Mouse (Mus musculus) thymus, adult 18-20 months (tissue): ENCODE data around the gene Gm17657.
A peak's percentile ranks its signal among the peaks of the same experiment; 100 is the strongest.
"Not testable (repeated sequence)": the region's sequence is repeated elsewhere in the genome, so short reads cannot be mapped to it uniquely, and the experiment has no call there.

ENCODE experiments used
- DNase-seq, 2 experiments: peaks; one replicate each; pipeline ENCODE4 v3.0.0; 2022; ENCODE audit warnings: mixed read lengths in 2 of 2

Gm17657 gene

GRCm38 (mm10) chr17:29500243-29500740, 49.1 kb downstream of the Gm17657 start:
- no peak for DNase-seq

- no peak for DNase-seq
These were observed 49.9 kb downstream of the Gm17657 start for GRCm38 (mm10) chr17:29499511-29499910.

- not testable (repeated sequence) for DNase-seq
These were observed 50.5 kb downstream of the Gm17657 start for GRCm38 (mm10) chr17:29498952-29499351.

GRCm38 (mm10) chr17:29498028-29498427, 51.4 kb downstream of the Gm17657 start:
- DNase-seq, result no peak

GRCm38 (mm10) chr17:29497481-29497880, 52.0 kb downstream of the Gm17657 start:
- DNase-seq, result not testable (repeated sequence)

- no peak for DNase-seq
These were observed 52.4 kb downstream of the Gm17657 start for GRCm38 (mm10) chr17:29497071-29497354.

- no peak for DNase-seq
These were observed 53.0 kb downstream of the Gm17657 start for GRCm38 (mm10) chr17:29496211-29497070.

GRCm38 (mm10) chr17:29494732-29495076, 54.7 kb downstream of the Gm17657 start:
- peak in 1 of 2 experiments; percentile 43 for DNase-seq

- DNase-seq, result peak in 1 of 2 experiments; percentile 30
These were observed 55.2 kb downstream of the Gm17657 start for GRCm38 (mm10) chr17:29494062-29494731.

GRCm38 (mm10) chr17:29493461-29493980, 55.9 kb downstream of the Gm17657 start:
- no peak for DNase-seq

GRCm38 (mm10) chr17:29492269-29493191, 56.9 kb downstream of the Gm17657 start:
- peak; percentile 56 to 80 for DNase-seq

- DNase-seq, result peak; percentile 44 to 55
These were observed 57.7 kb downstream of the Gm17657 start for GRCm38 (mm10) chr17:29491591-29492268.

- peak; percentile 63 to 72 for DNase-seq
These were observed 58.5 kb downstream of the Gm17657 start, which contains the start of gene Pim1 for GRCm38 (mm10) chr17:29490713-29491581. Gene Pim1, plus strand, starts transcription at chr17:29490753.

- peak; percentile 97 to 98 for DNase-seq
These were observed 59.3 kb downstream of the Gm17657 start for GRCm38 (mm10) chr17:29489971-29490712.

GRCm38 (mm10) chr17:29488978-29489970, 60.2 kb downstream of the Gm17657 start:
- DNase-seq, result peak in 1 of 2 experiments; percentile 35

- no peak for DNase-seq
These were observed 61.0 kb downstream of the Gm17657 start for GRCm38 (mm10) chr17:29488257-29488977.

- DNase-seq, result no peak
These were observed 63.9 kb downstream of the Gm17657 start for GRCm38 (mm10) chr17:29485336-29486233.
